Mouse (Mus musculus): ENCODE results near the gene Nxpe3. TPM values are rescaled to one million over a fixed set of nuclear protein-coding genes. Genes with fewer than 3 reads are reported as not detected.
A peak's percentile ranks its signal among the peaks of the same experiment; 100 is the strongest.
"Not testable (repeated sequence)": the region's sequence is repeated elsewhere in the genome, so short reads cannot be mapped to it uniquely, and the experiment has no call there.

Nxpe3 gene
- total RNA-seq, 2 experiments from 2014 or later, result 0.25 to 0.38 TPM

DNA sequence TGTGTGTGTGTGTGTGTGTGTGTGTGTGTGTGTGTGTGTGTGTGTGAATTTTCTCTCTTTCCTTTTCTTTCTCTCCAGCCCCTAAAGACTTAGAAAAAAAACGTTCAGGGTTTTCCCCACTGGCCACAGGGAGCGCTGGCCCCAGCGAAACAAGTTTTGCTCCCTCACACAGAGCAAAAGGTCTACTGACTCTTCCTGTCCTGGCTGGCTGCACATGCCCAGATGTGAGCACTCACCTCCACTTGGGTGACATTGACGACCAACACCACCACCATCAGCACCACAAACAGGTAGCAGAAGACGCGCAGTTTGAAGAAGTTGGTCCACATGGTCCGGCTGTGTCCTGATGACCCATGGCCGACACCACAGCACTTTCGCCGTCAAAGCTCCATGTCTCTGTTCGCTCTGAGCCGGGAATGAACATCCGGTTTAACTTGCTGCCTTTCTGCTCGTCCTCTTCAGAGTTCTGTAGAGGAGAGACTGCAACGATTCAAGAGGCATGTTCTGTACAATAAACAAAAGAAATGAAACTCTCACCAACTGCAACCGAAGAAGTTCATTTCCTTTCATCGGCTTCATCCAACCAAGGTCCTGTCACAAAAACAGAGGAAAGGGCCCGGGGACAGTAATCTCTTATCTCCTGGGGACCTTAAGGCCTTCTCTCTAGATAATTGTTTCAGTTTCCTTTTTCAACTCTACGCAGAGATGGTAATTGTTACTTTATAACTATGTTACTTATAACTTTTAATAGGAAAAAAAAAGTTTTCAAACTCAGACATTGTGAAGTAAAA, 4.5 kb downstream of the Nxpe3 start:
- no peak for DNase-seq (ENCODE audit: low spot score)

- no peak for DNase-seq (ENCODE audit: low spot score)
Observed at GRCm38 (mm10) chr16:55889451-55889850, 5.6 kb downstream of the Nxpe3 start.

- no peak for DNase-seq (ENCODE audit: low spot score)
Observed at GRCm38 (mm10) chr16:55888584-55888960, 6.5 kb downstream of the Nxpe3 start.

DNA sequence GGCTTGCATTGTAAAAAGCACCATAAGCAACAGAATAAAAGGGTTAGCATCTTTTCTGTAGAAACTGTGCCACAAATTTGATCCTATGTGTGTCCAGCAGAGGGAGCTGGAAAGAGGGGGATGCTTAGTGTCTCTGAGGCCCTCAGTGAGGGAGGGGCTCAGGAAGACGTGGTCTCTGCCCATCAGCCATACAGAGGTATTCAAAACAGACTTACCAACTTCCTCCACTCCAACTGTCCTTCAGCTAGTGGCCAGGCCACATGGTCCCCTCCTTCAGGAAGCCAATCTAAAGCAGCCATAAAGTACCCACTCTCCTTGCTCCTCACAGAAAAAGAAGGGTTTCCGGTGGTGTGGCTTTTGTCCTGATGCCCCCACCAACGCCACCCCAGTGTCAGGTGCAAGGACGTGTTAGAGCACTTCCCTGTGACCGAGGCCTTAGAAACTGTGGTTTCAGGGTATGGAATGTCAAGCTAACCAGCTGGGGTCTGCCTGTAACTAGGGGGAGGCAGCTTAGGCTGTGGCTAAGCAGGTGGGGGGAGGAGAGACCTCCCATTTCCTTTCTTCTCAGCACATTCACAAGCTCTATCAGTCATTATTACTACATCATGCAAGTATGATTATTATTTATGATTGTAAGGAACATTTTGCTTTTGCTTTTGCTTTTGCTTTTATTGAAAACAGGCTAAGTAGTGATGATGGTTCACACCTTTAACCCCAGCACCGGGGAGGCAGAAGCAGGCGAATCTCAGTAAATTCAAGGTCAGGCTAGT, 7.1 kb downstream of the Nxpe3 start:
- no peak for DNase-seq (ENCODE audit: low spot score)

- no peak for DNase-seq (ENCODE audit: low spot score)
Observed at GRCm38 (mm10) chr16:55884246-55884645, 10.8 kb downstream of the Nxpe3 start.

- DNase-seq (ENCODE audit: low spot score), result no peak
Observed at GRCm38 (mm10) chr16:55876025-55876424, 19.1 kb downstream of the Nxpe3 start.

GRCm38 (mm10) chr16:55863832-55864231, 31.3 kb downstream of the Nxpe3 start:
- no peak for DNase-seq (ENCODE audit: low spot score)

DNA sequence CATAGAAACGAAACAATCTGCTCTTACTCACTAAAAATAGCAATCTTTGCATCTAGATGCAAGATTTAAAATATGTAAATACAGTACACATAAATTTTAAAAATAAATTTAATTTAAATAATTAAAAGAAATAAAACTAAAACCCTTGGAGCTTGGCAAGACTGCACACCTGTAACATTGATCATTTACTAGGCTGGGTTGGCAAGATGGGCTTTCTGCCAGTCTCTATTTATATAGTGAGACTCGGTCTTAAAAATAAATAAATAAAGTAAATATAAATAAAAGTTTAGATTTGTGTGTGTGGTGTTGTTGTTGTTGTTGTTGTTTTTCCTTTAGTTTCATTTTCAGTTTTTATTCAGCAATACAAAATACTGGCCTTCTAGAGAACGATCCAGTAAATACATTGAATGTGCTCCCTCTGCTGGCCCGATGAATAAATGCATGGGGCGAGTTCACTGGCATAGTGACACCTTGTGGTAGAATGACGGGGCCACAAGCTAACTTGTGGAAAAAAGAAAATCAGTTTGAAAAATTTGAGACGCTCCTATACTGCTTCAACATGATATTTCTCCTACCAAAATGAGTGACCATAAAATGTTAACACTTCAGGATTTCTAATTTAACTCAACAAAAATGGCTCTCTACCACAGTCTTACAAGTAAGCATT, 31.8 kb downstream of the Nxpe3 start:
- peak; percentile 75 for DNase-seq (ENCODE audit: low spot score)

- no peak for DNase-seq (ENCODE audit: low spot score)
Observed at GRCm38 (mm10) chr16:55861104-55861503, 34.0 kb downstream of the Nxpe3 start.

DNA sequence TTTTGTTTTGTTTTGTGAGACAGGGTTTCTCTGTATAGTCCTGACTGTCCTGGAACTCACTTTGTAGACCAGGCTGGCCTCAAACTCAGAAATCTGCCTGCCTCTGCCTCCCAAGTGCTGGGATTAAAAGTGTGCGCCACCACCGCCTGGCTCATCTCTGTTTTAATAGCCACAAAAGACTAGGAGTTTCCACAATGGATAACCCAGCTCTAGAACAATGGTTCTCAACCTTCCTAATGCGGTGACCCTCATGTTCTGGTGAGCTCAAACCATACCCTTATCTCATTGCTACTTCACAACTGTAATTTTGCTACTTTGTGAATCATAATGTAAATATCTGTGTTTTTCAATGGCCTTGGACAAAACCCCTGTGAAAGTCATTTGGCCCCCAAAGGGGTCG, 35.7 kb downstream of the Nxpe3 start:
- DNase-seq (ENCODE audit: low spot score), result not testable (repeated sequence)

DNA sequence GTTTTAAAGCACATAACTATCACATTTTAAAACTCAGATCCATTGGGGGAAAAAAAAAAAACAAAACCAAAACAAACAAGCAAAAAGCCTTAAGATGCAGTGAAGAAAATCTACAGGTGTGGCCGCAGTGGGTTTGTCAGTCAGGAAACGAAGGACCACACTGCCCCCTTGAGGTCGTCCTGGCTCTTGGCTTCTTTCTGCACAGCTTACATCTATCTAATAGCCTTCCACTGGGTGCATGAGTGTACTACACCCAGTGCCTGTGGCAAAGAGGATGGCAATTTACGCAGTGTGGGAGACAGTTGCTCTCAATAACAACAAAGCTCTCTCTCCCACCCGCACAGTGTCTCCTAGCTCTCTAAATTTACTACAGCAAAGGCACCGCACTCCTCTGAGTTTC, 36.6 kb downstream of the Nxpe3 start:
- DNase-seq (ENCODE audit: low spot score), result peak; percentile 62

GRCm38 (mm10) chr16:55852943-55853727, 42.0 kb downstream of the Nxpe3 start:
- peak; percentile 75 for DNase-seq (ENCODE audit: low spot score)

GRCm38 (mm10) chr16:55852515-55852914, 42.6 kb downstream of the Nxpe3 start:
- no peak for DNase-seq (ENCODE audit: low spot score)

GRCm38 (mm10) chr16:55850485-55850884, 44.6 kb downstream of the Nxpe3 start:
- no peak for DNase-seq (ENCODE audit: low spot score)

DNA sequence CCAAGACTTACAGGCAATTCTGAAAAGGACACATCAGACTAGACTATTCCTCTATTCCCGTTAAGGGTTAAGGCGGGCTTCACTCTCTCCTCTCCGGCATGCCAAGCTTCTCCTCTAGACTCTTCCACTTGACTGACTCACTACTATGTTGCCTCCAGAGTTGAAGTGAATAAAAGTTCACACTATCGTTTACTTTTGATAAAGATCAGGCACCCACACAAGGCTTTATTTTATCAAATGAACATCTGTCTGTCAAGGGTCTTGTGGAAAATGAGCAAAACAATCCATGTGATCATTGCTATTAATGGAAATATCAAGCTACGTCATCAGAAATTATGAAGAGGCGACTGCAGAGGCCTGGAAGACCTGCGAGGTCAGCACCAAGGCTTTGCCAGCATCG, 47.4 kb downstream of the Nxpe3 start:
- no peak for DNase-seq (ENCODE audit: low spot score)

DNA sequence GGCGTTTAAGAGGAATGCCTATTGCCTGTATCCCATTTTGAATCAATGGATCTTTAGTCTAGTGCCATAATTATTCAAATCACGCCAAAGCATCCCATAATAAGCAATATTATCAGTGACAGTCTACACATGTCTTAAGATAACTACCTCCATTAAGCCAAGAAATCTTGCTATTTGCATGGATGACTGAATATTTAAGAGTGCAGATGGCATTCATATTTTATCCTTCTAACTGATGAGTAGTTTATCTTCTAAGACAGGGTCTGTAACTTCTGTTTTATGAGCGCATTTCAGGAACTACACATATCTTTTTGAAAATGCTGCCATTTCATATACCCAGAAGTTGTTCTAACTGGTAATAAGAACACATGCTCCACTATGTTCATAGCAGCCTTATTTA, 50.2 kb downstream of the Nxpe3 start:
- no peak for DNase-seq (ENCODE audit: low spot score)

GRCm38 (mm10) chr16:55843919-55844318, 51.2 kb downstream of the Nxpe3 start:
- no peak for DNase-seq (ENCODE audit: low spot score)

DNA sequence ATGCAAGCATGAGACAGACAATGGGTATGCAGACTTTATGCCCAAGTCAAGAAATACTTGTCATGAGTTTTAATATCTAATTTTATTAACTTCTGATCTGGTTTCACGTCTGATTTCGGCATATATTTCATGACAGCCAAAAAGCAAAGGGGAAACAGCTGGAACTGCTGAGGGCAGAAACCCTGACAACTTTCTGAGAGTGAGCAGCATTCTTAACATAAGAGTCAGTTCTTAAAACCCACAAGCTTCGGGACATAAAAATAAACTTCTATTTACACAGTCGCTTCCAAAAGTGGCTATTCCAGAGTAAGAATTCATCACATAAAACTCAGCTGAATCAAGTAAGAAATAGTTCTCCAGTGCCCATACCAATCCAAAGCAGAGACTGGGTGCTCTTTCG, 52.0 kb downstream of the Nxpe3 start:
- no peak for DNase-seq (ENCODE audit: low spot score)

DNA sequence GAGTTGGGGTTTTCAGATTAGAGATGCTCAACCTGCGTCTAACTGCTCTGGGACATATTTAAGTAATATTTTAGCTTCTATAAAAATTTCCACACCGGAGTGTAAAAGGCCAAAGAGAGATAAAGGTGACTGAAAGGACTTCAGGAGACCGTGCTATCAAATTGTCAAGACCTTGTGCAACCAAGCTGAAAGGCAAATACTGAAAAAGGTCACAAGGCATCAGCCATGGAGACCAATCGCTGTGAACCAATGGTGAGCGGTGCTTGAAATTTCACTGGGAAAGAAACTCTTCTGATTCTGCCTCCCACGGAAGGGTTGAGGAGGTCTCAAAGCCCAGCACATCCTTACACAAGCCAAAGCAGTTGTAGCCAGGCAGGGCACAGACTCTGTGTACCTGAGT, 53.6 kb downstream of the Nxpe3 start:
- DNase-seq (ENCODE audit: low spot score), result no peak

DNA sequence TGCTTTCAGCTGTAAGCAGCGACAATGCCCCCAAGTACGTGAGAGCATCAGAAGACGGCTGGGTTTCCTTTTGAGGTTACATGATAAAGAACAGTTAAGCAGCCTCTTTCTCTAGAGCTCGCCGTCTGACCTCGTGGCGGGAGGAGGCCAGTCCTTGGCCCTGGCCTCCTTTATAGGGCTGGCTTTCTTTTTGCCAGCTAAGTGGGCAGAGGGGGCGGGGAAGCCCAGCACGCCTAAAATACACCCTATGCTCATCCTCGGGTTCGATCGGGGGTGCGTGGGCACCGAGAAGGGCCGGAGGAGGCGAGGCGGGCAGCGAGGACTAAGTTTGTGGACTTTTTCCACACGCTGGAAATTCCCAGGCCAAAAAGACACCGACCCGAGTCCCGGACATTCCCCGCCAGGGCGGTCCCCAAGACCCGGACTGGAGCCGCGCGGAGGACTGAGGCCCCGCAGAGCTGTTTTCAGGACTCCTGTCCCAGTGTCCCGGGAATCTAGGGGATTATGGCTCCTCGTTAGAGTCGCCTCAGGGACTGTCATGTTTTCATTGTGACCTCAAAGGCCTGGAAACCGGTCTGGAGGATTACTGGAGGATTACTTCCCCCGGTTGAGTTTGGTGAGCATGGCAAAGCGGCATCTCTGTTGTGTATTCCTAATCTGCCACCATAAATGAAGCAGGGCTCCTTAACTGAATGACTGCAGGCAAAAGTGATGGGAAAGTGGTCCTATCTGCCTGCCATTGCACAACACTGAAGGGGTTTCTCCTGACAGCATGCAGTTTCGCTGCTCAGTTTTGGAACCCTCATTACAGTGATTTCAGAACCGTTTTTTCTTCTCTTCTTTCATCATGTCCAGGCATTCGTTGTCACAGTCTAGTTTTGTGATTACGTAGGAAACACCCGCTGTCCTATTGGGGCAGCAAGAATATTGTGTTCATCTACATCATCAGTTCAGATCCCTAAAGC, 56.3 kb downstream of the Nxpe3 start, which contains the start of gene Nfkbiz:
Gene Nfkbiz, minus strand, starts transcription at position 390 of the 965 bp plus-strand sequence.
- peak; percentile 92 for DNase-seq (ENCODE audit: low spot score)

Data from gastrocnemius, adult 18-20 months (tissue).